Comparison of ENCODE assay signal across 17 mouse cellular contexts in the genomic region with DNA sequence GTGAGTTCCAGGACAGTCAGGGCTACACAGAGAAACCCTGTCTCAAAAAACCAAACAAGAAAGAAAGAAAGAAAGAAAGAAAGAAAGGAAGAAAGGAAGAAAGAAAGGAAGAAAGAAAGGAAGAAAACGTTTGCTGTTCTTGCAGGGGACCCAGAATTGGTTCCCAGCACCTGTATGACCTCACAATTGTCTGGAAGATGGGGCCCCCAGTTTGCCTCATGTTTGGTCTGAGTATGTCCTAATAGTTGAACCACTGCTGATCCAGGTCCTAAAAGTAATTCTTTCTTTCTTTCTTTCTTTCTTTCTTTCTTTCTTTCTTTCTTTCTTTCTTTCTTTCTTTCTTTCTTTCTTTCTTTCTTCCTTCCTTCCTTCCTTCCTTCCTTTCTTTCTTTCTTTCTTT. TPM values are rescaled to one million over a fixed set of nuclear protein-coding genes. Genes with fewer than 3 reads are reported as not detected.
"Had no signal": no experiment of that assay in that cellular context is flagged by ENCODE, and none has a peak within 500 bp of the region (broad histone marks: within the 10 kb centered on the region; RNA-seq: fewer than 3 reads in every experiment).

No protein-coding gene starts in this region.

RNA-seq across cellular contexts. Expression of gene Gm17657, which starts 52.0 kb away (rescaled TPM):
- total RNA-seq: megakaryocyte, adult 5-6 weeks; megakaryocyte-erythroid progenitor cell, adult 5-6 weeks had no signal
- polyA plus RNA-seq: lung, adult 2 months; lung, embryonic 15.5 days; lung, postnatal 0 days; midbrain, embryonic 10.5 days; midbrain, embryonic 12.5 days; midbrain, embryonic 14.5 days; midbrain, embryonic 16.5 days; myocyte; neural tube, embryonic 11.5 days; neural tube, embryonic 13.5 days; neural tube, embryonic 15.5 days; small intestine, adult 2 months; stomach, embryonic 14.5 days; stomach, embryonic 16.5 days; thymus, postnatal 0 days had no signal

RNA-seq across cellular contexts. Expression of gene Tmem217, which starts 54.7 kb away (rescaled TPM):
- total RNA-seq: megakaryocyte-erythroid progenitor cell, adult 5-6 weeks had no signal
- polyA plus RNA-seq: myocyte had no signal
